Mouse (Mus musculus) midbrain, embryonic 14.5 days (tissue): ENCODE results near the gene Rsbn1l. TPM values are rescaled to one million over a fixed set of nuclear protein-coding genes. Genes with fewer than 3 reads are reported as not detected.

Experiments
- ATAC-seq: fragments of 200-750 bp; cut with Nextera tagmentation; 2 replicates; pipeline ENCODE4 v1.8.0; 2017; ENCODE audit warnings: moderate number of reproducible peaks, moderate library complexity; ENCODE audit not compliant: low FRiP score, low TSS enrichment
- DNase-seq: peaks from one replicate; pipeline ENCODE4 v3.0.0-alpha.2; 2015
- H3K27ac ChIP-seq: fragments of 300-500 bp; sonication (generic); replicated peaks from 2 replicates; pipeline ENCODE4 v1.5.1; 2014; ENCODE audit warnings: mild to moderate bottlenecking, low read depth, low read length, moderate library complexity
- H3K27me3 ChIP-seq: fragments of 300-500 bp; sonication (generic); 2 replicates; pipeline ENCODE4 v1.6.1; 2014; ENCODE audit warnings: low read length, control low read depth, mixed read lengths; ENCODE audit not compliant: control insufficient read depth, insufficient read depth
- H3K36me3 ChIP-seq: fragments of 300-500 bp; sonication (generic); 2 replicates; pipeline ENCODE4 v1.6.1; 2014; ENCODE audit warnings: low read length, control low read depth; ENCODE audit not compliant: control insufficient read depth, insufficient read depth
- H3K4me1 ChIP-seq: fragments of 300-500 bp; sonication (generic); 2 replicates; pipeline ENCODE4 v1.6.1; 2014; ENCODE audit warnings: mild to moderate bottlenecking, antibody characterized with exemption, low read length, control low read depth; ENCODE audit not compliant: control insufficient read depth, insufficient read depth
- H3K4me2 ChIP-seq: fragments of 300-500 bp; sonication (generic); 2 replicates; pipeline ENCODE4 v1.6.1; 2014; ENCODE audit warnings: mild to moderate bottlenecking, low read length, moderate library complexity
- H3K4me3 ChIP-seq: fragments of 300-500 bp; sonication (generic); replicated peaks from 2 replicates; pipeline ENCODE4 v1.5.1; 2014; ENCODE audit warnings: low read depth, low read length
- H3K9ac ChIP-seq: fragments of 300-500 bp; sonication (generic); replicated peaks from 2 replicates; pipeline ENCODE4 v1.6.1; 2014; ENCODE audit warnings: mild to moderate bottlenecking, low read length, moderate library complexity
- H3K9me3 ChIP-seq: fragments of 300-500 bp; sonication (generic); 2 replicates; pipeline ENCODE4 v1.6.1; 2016; ENCODE audit warnings: low read length, control low read depth, mixed read lengths; ENCODE audit not compliant: control insufficient read depth
- WGBS: fragments of 180-500 bp; shearing (Covaris S2); extraction: QIAGEN DNeasy Blood & Tissue Kit; methylation state at CpG from one replicate; pipeline ENCODE4 v1.1.7; 2014; 5-methylcytosine and 5-hydroxymethylcytosine counted together
- polyA plus RNA-seq: library from polyadenylated mRNA; unstranded; fragments of >200 nt; fragmentation: Nextera tagmentation; extraction: Ambion mirVana; gene quantifications from 2 replicates; pipeline ENCODE4 v1.2.1, GENCODE M21; 2014

Rsbn1l gene
- polyA plus RNA-seq, 1 experiment from 2014 or later, result 5.7 TPM

DNA sequence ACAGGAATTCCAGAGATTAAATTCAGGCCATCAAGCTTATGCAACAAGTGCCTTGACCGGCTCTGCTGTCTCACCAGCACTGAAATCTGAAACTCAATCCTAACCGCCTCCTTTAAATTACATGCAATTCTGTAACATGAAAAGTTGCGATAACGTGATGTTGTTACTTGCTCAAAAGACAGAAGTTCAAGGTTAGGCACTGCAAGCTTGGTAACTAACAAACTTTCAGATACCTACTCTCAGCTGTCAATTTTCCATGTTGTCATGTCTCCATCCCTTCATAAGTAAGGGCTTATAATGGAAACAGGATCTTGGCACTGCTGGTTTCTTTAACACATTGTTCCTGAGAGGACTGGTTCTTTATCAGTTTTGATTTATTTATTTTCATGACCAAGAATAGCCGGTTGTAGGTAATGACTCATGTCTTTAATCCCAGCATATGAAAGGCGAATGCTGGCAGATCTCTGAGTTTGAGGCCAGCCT, 26.5 kb downstream of the Rsbn1l start:
- no peak overlapping the region for H3K4me3 ChIP-seq
- DNase-seq (no peak), ATAC-seq (no peak)
- no peaks in the 10 kb centered on the region for H3K4me1 ChIP-seq
- H3K9me3 ChIP-seq, result no peaks in the 10 kb centered on the region
- no peaks in the 10 kb centered on the region for H3K36me3 ChIP-seq
- H3K27me3 ChIP-seq, result no peaks in the 10 kb centered on the region
- H3K4me2 ChIP-seq, result no peak overlapping the region
- H3K9ac ChIP-seq, result no peak overlapping the region
- 93% methylated on average over 6 of the region's 6 CpGs for WGBS
- H3K27ac ChIP-seq, result no peak overlapping the region

DNA sequence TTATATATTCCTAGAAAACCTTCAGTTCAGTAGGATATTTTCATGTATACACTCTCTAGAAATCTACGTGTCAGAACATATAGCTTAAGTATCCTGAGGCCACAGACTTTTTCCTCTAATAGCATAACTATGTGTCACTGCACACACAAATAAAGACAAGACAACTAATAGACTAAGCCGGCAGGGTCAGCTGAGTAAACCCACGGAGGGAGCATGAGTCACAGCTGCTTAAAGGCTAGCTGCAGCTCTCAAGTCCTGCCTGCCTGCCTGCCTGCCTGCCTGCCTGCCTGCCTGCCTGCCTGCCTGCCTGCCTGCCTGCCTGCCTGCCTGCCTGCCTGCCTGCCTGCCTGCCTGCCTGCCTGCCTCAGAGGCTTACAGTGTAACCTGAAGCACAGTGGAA, 30.7 kb downstream of the Rsbn1l start:
- no peak overlapping the region for H3K4me2 ChIP-seq
- DNase-seq, result no peak
- no peak overlapping the region for H3K27ac ChIP-seq
- H3K9me3 ChIP-seq, result no peaks in the 10 kb centered on the region
- H3K4me3 ChIP-seq, result no peak overlapping the region
- no peaks in the 10 kb centered on the region for H3K36me3 ChIP-seq
- 81% methylated on average over 3 of the region's 3 CpGs for WGBS
- ATAC-seq, result no peak
- H3K27me3 ChIP-seq, result no peaks in the 10 kb centered on the region
- no peak overlapping the region for H3K9ac ChIP-seq
- no peaks in the 10 kb centered on the region for H3K4me1 ChIP-seq

DNA sequence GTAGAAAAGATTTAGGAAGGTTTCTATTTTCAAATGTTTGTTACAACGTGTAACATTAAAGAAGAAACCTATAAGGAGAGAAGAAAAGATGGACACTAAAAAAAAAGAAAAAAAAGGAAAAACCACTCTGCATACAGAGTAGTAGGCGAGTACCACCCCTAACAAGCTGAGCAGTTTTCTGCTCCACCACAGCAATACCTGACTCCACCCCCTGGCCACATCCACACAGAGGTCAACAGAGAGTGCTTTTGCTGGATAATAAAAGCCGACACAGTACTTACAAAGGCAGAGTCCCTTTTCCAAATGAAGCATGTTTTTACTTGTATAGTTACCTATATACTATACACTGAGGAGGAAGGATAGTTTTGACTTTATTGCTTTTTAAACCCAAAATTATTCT, 31.6 kb downstream of the Rsbn1l start:
- ATAC-seq (no peak), DNase-seq (no peak)
- H3K4me2 ChIP-seq, result no peak overlapping the region
- no peaks in the 10 kb centered on the region for H3K27me3 ChIP-seq
- no peaks in the 10 kb centered on the region for H3K4me1 ChIP-seq
- no peak overlapping the region for H3K9ac ChIP-seq
- WGBS, result 76% methylated on average over 3 of the region's 3 CpGs
- no peaks in the 10 kb centered on the region for H3K36me3 ChIP-seq
- no peak overlapping the region for H3K4me3 ChIP-seq
- no peak overlapping the region for H3K27ac ChIP-seq
- H3K9me3 ChIP-seq, result no peaks in the 10 kb centered on the region

DNA sequence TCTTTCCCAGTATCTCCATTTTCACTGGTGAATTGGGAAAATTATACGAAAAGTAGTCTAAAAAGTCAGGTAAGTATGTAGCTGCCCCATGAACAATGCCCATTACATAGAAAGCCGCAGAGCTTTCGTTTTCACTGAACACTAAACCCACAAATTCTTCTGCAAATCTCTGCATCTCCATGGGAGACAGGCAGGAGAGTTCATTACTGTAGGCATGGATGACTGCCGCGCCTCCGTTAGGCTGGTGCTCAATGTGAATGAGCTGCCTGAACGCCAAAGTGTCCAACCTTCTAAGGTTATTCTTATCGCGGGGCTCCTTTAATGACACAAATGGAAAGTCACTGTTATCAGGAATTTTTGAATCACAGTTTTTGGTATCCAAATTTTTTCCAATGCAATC, 36.6 kb downstream of the Rsbn1l start:
- no peak overlapping the region for H3K4me2 ChIP-seq
- no peak for ATAC-seq
- H3K9me3 ChIP-seq, result no peaks in the 10 kb centered on the region
- H3K9ac ChIP-seq, result no peak overlapping the region
- no peak overlapping the region for H3K4me3 ChIP-seq
- H3K27ac ChIP-seq, result no peak overlapping the region
- no peaks in the 10 kb centered on the region for H3K36me3 ChIP-seq
- H3K4me1 ChIP-seq, result no peaks in the 10 kb centered on the region
- WGBS, result 68% methylated on average over 9 of the region's 9 CpGs
- peak; percentile 51 for DNase-seq
- no peaks in the 10 kb centered on the region for H3K27me3 ChIP-seq

DNA sequence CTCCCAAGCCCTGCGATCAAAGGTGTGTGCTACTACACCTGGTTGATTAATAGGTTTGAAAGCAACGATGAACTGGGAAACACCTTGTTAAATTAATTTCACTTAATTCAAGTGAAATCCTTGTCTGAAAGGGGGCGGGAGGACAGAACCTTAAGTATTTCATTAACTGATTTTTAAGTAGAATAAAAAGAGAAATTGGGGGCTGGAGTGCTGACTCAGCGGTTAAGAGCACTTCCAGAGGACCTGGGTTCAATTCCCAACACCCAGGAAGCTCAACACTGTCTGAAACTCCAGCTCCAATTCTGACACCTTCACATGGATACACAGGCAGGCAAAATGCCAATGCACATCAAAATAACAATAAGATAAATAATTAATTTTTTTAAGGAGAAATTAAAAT, 37.2 kb downstream of the Rsbn1l start:
- no peaks in the 10 kb centered on the region for H3K9me3 ChIP-seq

DNA sequence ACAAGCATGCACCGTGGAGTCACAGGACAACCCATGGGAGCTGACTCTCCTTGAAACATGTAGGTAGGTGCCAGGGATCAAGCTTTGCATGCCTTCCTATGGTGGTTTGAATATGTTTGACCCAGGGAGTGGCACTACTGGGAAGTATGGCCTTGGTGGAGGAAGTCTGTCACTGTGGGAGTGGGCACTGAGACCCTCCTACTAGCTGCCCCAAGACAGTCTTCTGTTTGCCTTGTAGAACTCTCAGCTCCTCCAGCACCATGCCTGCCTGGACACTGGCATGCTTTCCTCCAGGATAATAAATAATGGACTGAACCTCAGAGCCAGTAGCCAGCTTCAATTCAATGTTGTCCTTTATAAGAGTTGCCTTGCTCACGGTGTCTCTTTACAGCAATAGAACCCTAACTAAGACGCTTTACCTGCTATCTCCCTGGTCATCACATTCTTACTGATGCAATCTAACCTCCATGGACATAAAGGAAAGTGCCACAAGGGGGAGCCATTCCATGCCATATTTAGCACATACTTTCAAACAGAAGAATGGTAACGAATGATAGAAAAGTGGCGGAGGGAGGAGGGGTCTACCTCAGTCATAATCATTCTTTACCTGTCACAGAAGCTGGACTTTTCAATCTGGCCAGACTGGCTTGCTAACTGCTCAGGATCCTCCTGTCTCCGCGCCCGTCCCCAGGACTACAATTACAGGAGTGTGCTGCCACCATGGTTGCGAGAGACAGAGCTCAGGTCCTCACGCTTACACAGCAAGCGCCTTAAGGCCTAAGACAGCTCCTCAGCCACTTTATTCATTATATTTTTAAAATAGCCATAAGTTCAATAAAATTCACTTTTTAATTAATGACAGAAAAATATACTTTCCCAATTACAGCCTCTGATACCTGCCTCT, 42.6 kb downstream of the Rsbn1l start:
- Histone ChIP-seq H3K27me3 (no peaks in the 10 kb centered on the region), H3K9me3 (no peaks in the 10 kb centered on the region), H3K9ac (no peak overlapping the region), H3K4me1 (no peaks in the 10 kb centered on the region), H3K4me3 (no peak overlapping the region), H3K36me3 (no peaks in the 10 kb centered on the region), H3K27ac (no peak overlapping the region), H3K4me2 (no peak overlapping the region)
- ATAC-seq (no peak), DNase-seq (peak; percentile 84)
- WGBS, result 73% methylated on average over 11 of the region's 11 CpGs

More for the DNA sequence above, 37.2 kb downstream of the Rsbn1l start:
- H3K27ac ChIP-seq, result no peak overlapping the region
- WGBS, result over 99% methylated on average over 4 of the region's 4 CpGs
- no peak overlapping the region for H3K4me3 ChIP-seq
- DNase-seq (no peak), ATAC-seq (no peak)
- H3K4me1 ChIP-seq, result no peaks in the 10 kb centered on the region
- no peaks in the 10 kb centered on the region for H3K36me3 ChIP-seq
- H3K27me3 ChIP-seq, result no peaks in the 10 kb centered on the region
- no peak overlapping the region for H3K4me2 ChIP-seq
- no peak overlapping the region for H3K9ac ChIP-seq

DNA sequence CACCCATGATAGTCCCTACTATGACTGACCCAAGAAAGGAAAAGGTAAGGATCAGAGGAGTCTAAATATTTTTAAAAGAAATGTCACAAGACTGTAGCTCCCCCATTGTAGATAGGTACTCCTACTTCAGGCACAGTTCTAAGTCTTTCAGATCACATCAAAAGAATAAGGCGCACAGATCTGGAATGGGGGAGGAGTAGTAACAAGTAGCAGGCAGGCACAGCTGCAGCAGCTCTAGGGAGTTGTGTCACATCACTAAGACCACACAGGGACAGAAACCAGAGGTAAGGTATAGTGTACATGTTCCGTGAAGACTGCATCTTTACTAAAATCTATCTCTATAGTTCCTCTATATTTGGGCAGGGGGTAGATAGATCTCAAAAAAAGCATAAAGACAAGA, 44.5 kb downstream of the Rsbn1l start:
- Histone ChIP-seq H3K4me3 (no peak overlapping the region), H3K36me3 (peaks cover 4% of the 10 kb centered on the region; the same call in 1 of the 2 replicates), H3K9ac (no peak overlapping the region), H3K4me1 (no peaks in the 10 kb centered on the region), H3K4me2 (no peak overlapping the region), H3K9me3 (no peaks in the 10 kb centered on the region), H3K27me3 (no peaks in the 10 kb centered on the region), H3K27ac (no peak overlapping the region)
- 88% methylated on average over 2 of the region's 2 CpGs for WGBS
- DNase-seq, result no peak
- ATAC-seq, result no peak

DNA sequence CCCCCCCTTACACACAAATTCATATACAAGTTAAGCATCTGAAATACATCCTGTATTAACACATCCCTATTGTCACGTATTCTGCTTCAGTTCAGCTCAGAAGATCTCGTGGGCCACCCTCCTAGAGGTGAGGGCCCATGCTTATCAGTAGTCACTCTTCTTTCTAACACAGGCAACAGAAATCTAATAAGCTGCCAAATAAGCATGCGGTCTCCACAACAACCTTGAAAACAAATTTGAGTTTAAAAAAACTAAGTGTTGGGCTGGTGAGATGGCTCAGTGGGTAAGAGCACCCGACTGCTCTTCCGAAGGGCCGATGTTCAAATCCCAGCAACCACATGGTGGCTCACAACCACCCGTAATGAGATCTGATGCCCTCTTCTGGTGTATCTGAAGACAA, 50.0 kb downstream of the Rsbn1l start:
- Histone ChIP-seq H3K9me3 (no peaks in the 10 kb centered on the region), H3K36me3 (peaks cover 21% of the 10 kb centered on the region), H3K27ac (no peak overlapping the region), H3K4me2 (no peak overlapping the region), H3K4me3 (no peak overlapping the region), H3K27me3 (no peaks in the 10 kb centered on the region), H3K9ac (no peak overlapping the region), H3K4me1 (no peaks in the 10 kb centered on the region)
- 98% methylated on average over 7 of the region's 7 CpGs for WGBS
- ATAC-seq, result no peak
- DNase-seq, result no peak

DNA sequence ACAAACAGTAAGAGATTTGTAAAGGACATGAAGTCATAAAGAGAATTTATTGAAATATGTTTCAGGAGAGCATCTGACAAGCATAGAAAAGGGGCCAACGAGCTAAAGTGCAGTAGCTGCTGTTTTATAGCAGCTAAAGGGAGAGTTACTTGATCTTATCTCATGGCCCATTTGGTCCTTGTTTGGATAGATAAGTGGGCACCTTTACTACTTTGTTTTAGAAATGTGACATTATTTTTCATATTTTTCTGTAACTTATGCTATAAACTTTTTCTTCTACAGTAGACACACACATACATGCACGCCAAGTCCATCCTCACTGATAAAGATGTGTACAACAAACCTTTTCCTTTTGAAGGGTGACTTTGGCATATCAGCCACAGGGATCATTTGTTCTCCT, 50.8 kb downstream of the Rsbn1l start:
- H3K9me3 ChIP-seq, result no peaks in the 10 kb centered on the region
- no peaks in the 10 kb centered on the region for H3K27me3 ChIP-seq
- H3K4me1 ChIP-seq, result no peaks in the 10 kb centered on the region
- no peak overlapping the region for H3K4me2 ChIP-seq
- peaks cover 25% of the 10 kb centered on the region for H3K36me3 ChIP-seq
- 94% methylated on average over 2 of the region's 2 CpGs for WGBS
- no peak overlapping the region for H3K9ac ChIP-seq
- DNase-seq (no peak), ATAC-seq (no peak)
- H3K4me3 ChIP-seq, result no peak overlapping the region
- H3K27ac ChIP-seq, result no peak overlapping the region
